Mouse (Mus musculus): ENCODE data around the gene Ap1m1. TPM values are rescaled to one million over a fixed set of nuclear protein-coding genes. Genes with fewer than 3 reads are reported as not detected.
A peak's percentile ranks its signal among the peaks of the same experiment; 100 is the strongest.

Gene Ap1m1
- polyA plus RNA-seq (2014; fragmentation: Nextera tagmentation; extraction: Ambion mirVana) = 174 and 175 TPM in 2 replicates

- H3K4me1 ChIP-seq (replicated peaks; ENCODE audit: control insufficient read depth, insufficient read depth, low read length) = no peaks in the 10 kb centered on the region
- H3K9me3 ChIP-seq (ENCODE audit: control insufficient read depth, low read length) = no peaks in the 10 kb centered on the region
- peak within 1 kb of the TSS; percentile 53 for H3K9ac ChIP-seq (ENCODE audit: low read depth, low read length)
- H3K27me3 ChIP-seq (ENCODE audit: control insufficient read depth, insufficient read depth, low read length) = no peaks in the 10 kb centered on the region
- no peaks in the 10 kb centered on the region for H3K36me3 ChIP-seq (ENCODE audit: control insufficient read depth, insufficient read depth, low read length)
- ATAC-seq (ENCODE audit: low FRiP score) (peak; percentile 97), DNase-seq (ENCODE audit: low spot score) (peak; percentile 99)
- peak within 1 kb of the TSS; percentile 56 for H3K4me3 ChIP-seq (ENCODE audit: low read depth, low read length)
- peak within 1 kb of the TSS; percentile 61 for H3K4me2 ChIP-seq (replicated peaks; ENCODE audit: low read depth, low read length)
- under 1% methylated on average over 54 of the region's 54 CpGs for WGBS
- peak within 1 kb of the TSS; percentile 92 for H3K27ac ChIP-seq (ENCODE audit: low read depth, low read length)
Observed at GRCm38 (mm10) chr8:72239499-72240402, at the start of gene Ap1m1. Ap1m1 (plus strand) TSS chr8:72240018.

- H3K27ac ChIP-seq (ENCODE audit: low read depth, low read length) = no peak overlapping the region
- no peaks in the 10 kb centered on the region for H3K4me1 ChIP-seq (replicated peaks; ENCODE audit: control insufficient read depth, insufficient read depth, low read length)
- DNase-seq (ENCODE audit: low spot score) (no peak), ATAC-seq (ENCODE audit: low FRiP score) (no peak)
- H3K36me3 ChIP-seq (ENCODE audit: control insufficient read depth, insufficient read depth, low read length) = no peaks in the 10 kb centered on the region
- H3K9ac ChIP-seq (ENCODE audit: low read depth, low read length) = no peak overlapping the region
- no peak overlapping the region for H3K4me3 ChIP-seq (ENCODE audit: low read depth, low read length)
- no peaks in the 10 kb centered on the region for H3K27me3 ChIP-seq (ENCODE audit: control insufficient read depth, insufficient read depth, low read length)
- no peaks in the 10 kb centered on the region for H3K9me3 ChIP-seq (ENCODE audit: control insufficient read depth, low read length)
- H3K4me2 ChIP-seq (replicated peaks; ENCODE audit: low read depth, low read length) = no peak overlapping the region
- WGBS = 94% methylated on average over 2 of the region's 2 CpGs
Observed at GRCm38 (mm10) chr8:72190215-72190539, 49.6 kb upstream of the Ap1m1 start.

GRCm38 (mm10) chr8:72192065-72192464, 47.8 kb upstream of the Ap1m1 start:
- DNase-seq (ENCODE audit: low spot score) (no peak), ATAC-seq (ENCODE audit: low FRiP score) (no peak)

GRCm38 (mm10) chr8:72197997-72198396, 41.8 kb upstream of the Ap1m1 start:
- no peaks in the 10 kb centered on the region for H3K4me1 ChIP-seq (replicated peaks; ENCODE audit: control insufficient read depth, insufficient read depth, low read length)
- 0 out of 2 replicates have a peak, but pooled peaks cover under 1% of the 10 kb centered on the region for H3K9me3 ChIP-seq (ENCODE audit: control insufficient read depth, low read length)
- H3K36me3 ChIP-seq (ENCODE audit: control insufficient read depth, insufficient read depth, low read length) = no peaks in the 10 kb centered on the region
- ATAC-seq (ENCODE audit: low FRiP score) (no peak), DNase-seq (ENCODE audit: low spot score) (no peak)
- WGBS = 59% methylated on average over 8 of the region's 8 CpGs
- no peak overlapping the region for H3K27ac ChIP-seq (ENCODE audit: low read depth, low read length)
- H3K4me2 ChIP-seq (replicated peaks; ENCODE audit: low read depth, low read length) = no peak overlapping the region
- no peaks in the 10 kb centered on the region for H3K27me3 ChIP-seq (ENCODE audit: control insufficient read depth, insufficient read depth, low read length)
- no peak overlapping the region for H3K4me3 ChIP-seq (ENCODE audit: low read depth, low read length)
- H3K9ac ChIP-seq (ENCODE audit: low read depth, low read length) = no peak overlapping the region

More at GRCm38 (mm10) chr8:72192065-72192464, 47.8 kb upstream of the Ap1m1 start:
- Histone ChIP-seq H3K9me3 (ENCODE audit: control insufficient read depth, low read length) (no peaks in the 10 kb centered on the region), H3K4me2 (replicated peaks; ENCODE audit: low read depth, low read length) (no peak overlapping the region), H3K9ac (ENCODE audit: low read depth, low read length) (no peak overlapping the region), H3K36me3 (ENCODE audit: control insufficient read depth, insufficient read depth, low read length) (no peaks in the 10 kb centered on the region), H3K4me3 (ENCODE audit: low read depth, low read length) (no peak overlapping the region), H3K27ac (ENCODE audit: low read depth, low read length) (no peak overlapping the region), H3K27me3 (ENCODE audit: control insufficient read depth, insufficient read depth, low read length) (no peaks in the 10 kb centered on the region), H3K4me1 (replicated peaks; ENCODE audit: control insufficient read depth, insufficient read depth, low read length) (no peaks in the 10 kb centered on the region)

- ATAC-seq (ENCODE audit: low FRiP score) = no peak
- Histone ChIP-seq H3K9me3 (ENCODE audit: control insufficient read depth, low read length) (no peaks in the 10 kb centered on the region), H3K36me3 (ENCODE audit: control insufficient read depth, insufficient read depth, low read length) (no peaks in the 10 kb centered on the region), H3K4me3 (ENCODE audit: low read depth, low read length) (no peak overlapping the region), H3K27me3 (ENCODE audit: control insufficient read depth, insufficient read depth, low read length) (no peaks in the 10 kb centered on the region), H3K9ac (ENCODE audit: low read depth, low read length) (no peak overlapping the region), H3K27ac (ENCODE audit: low read depth, low read length) (no peak overlapping the region), H3K4me2 (replicated peaks; ENCODE audit: low read depth, low read length) (no peak overlapping the region), H3K4me1 (replicated peaks; ENCODE audit: control insufficient read depth, insufficient read depth, low read length) (no peaks in the 10 kb centered on the region)
- DNase-seq (ENCODE audit: low spot score) = no peak
- WGBS = 82% methylated on average over 1 of the region's 1 CpGs
Observed at GRCm38 (mm10) chr8:72208582-72208981, 31.2 kb upstream of the Ap1m1 start.

GRCm38 (mm10) chr8:72210222-72210621, 29.6 kb upstream of the Ap1m1 start:
- H3K36me3 ChIP-seq (ENCODE audit: control insufficient read depth, insufficient read depth, low read length) = no peaks in the 10 kb centered on the region
- H3K9me3 ChIP-seq (ENCODE audit: control insufficient read depth, low read length) = no peaks in the 10 kb centered on the region
- no peak for ATAC-seq (ENCODE audit: low FRiP score)
- no peaks in the 10 kb centered on the region for H3K4me1 ChIP-seq (replicated peaks; ENCODE audit: control insufficient read depth, insufficient read depth, low read length)
- no peak overlapping the region for H3K4me2 ChIP-seq (replicated peaks; ENCODE audit: low read depth, low read length)
- H3K4me3 ChIP-seq (ENCODE audit: low read depth, low read length) = no peak overlapping the region
- H3K9ac ChIP-seq (ENCODE audit: low read depth, low read length) = no peak overlapping the region
- H3K27me3 ChIP-seq (ENCODE audit: control insufficient read depth, insufficient read depth, low read length) = no peaks in the 10 kb centered on the region
- WGBS = 75% methylated on average over 4 of the region's 4 CpGs
- no peak for DNase-seq (ENCODE audit: low spot score)
- no peak overlapping the region for H3K27ac ChIP-seq (ENCODE audit: low read depth, low read length)

- Histone ChIP-seq H3K4me3 (ENCODE audit: low read depth, low read length) (no peak overlapping the region), H3K27me3 (ENCODE audit: control insufficient read depth, insufficient read depth, low read length) (no peaks in the 10 kb centered on the region), H3K9ac (ENCODE audit: low read depth, low read length) (no peak overlapping the region), H3K36me3 (ENCODE audit: control insufficient read depth, insufficient read depth, low read length) (no peaks in the 10 kb centered on the region), H3K27ac (ENCODE audit: low read depth, low read length) (no peak overlapping the region), H3K9me3 (ENCODE audit: control insufficient read depth, low read length) (no peaks in the 10 kb centered on the region), H3K4me1 (replicated peaks; ENCODE audit: control insufficient read depth, insufficient read depth, low read length) (no peaks in the 10 kb centered on the region), H3K4me2 (replicated peaks; ENCODE audit: low read depth, low read length) (no peak overlapping the region)
- no peak for ATAC-seq (ENCODE audit: low FRiP score)
- 59% methylated on average over 2 of the region's 2 CpGs for WGBS
- DNase-seq (ENCODE audit: low spot score) = no peak
Observed at GRCm38 (mm10) chr8:72210710-72211109, 29.1 kb upstream of the Ap1m1 start.

GRCm38 (mm10) chr8:72211846-72212245, 28.0 kb upstream of the Ap1m1 start:
- H3K36me3 ChIP-seq (ENCODE audit: control insufficient read depth, insufficient read depth, low read length) = no peaks in the 10 kb centered on the region

GRCm38 (mm10) chr8:72212751-72213150, 27.1 kb upstream of the Ap1m1 start, which contains the start of gene Cib3:
Cib3 (minus strand) TSS chr8:72212837.
- Histone ChIP-seq H3K9me3 (ENCODE audit: control insufficient read depth, low read length) (no peaks in the 10 kb centered on the region), H3K9ac (ENCODE audit: low read depth, low read length) (no peak within 1 kb of the TSS), H3K27ac (ENCODE audit: low read depth, low read length) (no peak within 1 kb of the TSS), H3K4me3 (ENCODE audit: low read depth, low read length) (no peak within 1 kb of the TSS), H3K27me3 (ENCODE audit: control insufficient read depth, insufficient read depth, low read length) (no peaks in the 10 kb centered on the region), H3K4me2 (replicated peaks; ENCODE audit: low read depth, low read length) (no peak within 1 kb of the TSS), H3K36me3 (ENCODE audit: control insufficient read depth, insufficient read depth, low read length) (no peaks in the 10 kb centered on the region), H3K4me1 (replicated peaks; ENCODE audit: control insufficient read depth, insufficient read depth, low read length) (no peaks in the 10 kb centered on the region)
- no peak for ATAC-seq (ENCODE audit: low FRiP score)
- DNase-seq (ENCODE audit: low spot score) = no peak
- 76% methylated on average over 4 of the region's 4 CpGs for WGBS

More at GRCm38 (mm10) chr8:72211846-72212245, 28.0 kb upstream of the Ap1m1 start:
- Histone ChIP-seq H3K27ac (ENCODE audit: low read depth, low read length) (no peak overlapping the region), H3K4me1 (replicated peaks; ENCODE audit: control insufficient read depth, insufficient read depth, low read length) (no peaks in the 10 kb centered on the region), H3K9ac (ENCODE audit: low read depth, low read length) (no peak overlapping the region), H3K27me3 (ENCODE audit: control insufficient read depth, insufficient read depth, low read length) (no peaks in the 10 kb centered on the region), H3K4me3 (ENCODE audit: low read depth, low read length) (no peak overlapping the region), H3K4me2 (replicated peaks; ENCODE audit: low read depth, low read length) (no peak overlapping the region), H3K9me3 (ENCODE audit: control insufficient read depth, low read length) (no peaks in the 10 kb centered on the region)
- 83% methylated on average over 1 of the region's 1 CpGs for WGBS
- no peak for ATAC-seq (ENCODE audit: low FRiP score)
- no peak for DNase-seq (ENCODE audit: low spot score)

All from hindbrain, embryonic 11.5 days (tissue).